Mouse (Mus musculus) left cerebral cortex, postnatal 25 days (tissue): ENCODE results near the gene Tac4. TPM values are rescaled to one million over a fixed set of nuclear protein-coding genes. Genes with fewer than 3 reads are reported as not detected.

Experiments used
- DNase-seq, 2 experiments: peaks; one replicate each; pipeline ENCODE4 v3.0.0; 2022; ENCODE audit warnings: low spot score in 2 of 2, mixed read lengths in 1 of 2
- intact Hi-C: fragments of 180-260 bp; cut with DNase I; formaldehyde crosslinking; loops from one replicate; pipeline ENCODE4 v1.15.1; 2025
- total RNA-seq, 2 experiments: library from RNA; stranded (reverse); gene quantifications; 2 replicates each; pipeline ENCODE4 v1.2.3; 2021

Gene Tac4
- total RNA-seq, 2 experiments from 2014 or later = not detected

GRCm38 (mm10) chr11:95257930-95258329 is 3.4 kb upstream of the Tac4 start:
- intact Hi-C loops = loop anchor here (2.0 to 10.0 kb wide), 4 partner anchors 35 to 263 kb away; partner anchors contain the start of genes Pdk2 and Slc35b1
- no peak for DNase-seq

DNA sequence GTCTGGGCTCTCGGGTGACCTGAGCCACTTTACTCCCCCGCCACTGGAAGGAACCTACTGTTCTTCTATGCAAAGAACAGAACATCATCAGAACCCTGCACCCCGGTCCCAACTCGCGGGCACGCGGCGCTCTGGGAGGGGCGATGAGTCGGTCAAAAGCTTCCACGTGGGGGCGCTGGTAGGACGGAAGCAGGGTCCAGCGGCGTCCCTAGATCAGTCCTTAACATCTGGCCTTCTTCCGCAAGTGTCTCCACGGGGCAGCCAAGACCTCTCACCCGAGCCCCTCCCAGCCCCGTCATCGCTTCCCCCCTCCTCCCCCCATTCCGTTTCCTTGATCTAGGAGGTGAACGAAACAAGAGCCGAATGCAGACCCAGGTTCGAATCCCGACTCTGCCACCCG is 2.8 kb upstream of the Tac4 start:
- intact Hi-C loops = loop anchor here (2.0 to 10.0 kb wide), 4 partner anchors 34 to 262 kb away; partner anchors contain the start of genes Pdk2 and Slc35b1
- peak; percentile 43 to 46 for DNase-seq

- intact Hi-C loops = loop anchor here (2.0 to 10.0 kb wide), 4 partner anchors 34 to 262 kb away; partner anchors contain the start of genes Pdk2 and Slc35b1
- DNase-seq = peak; percentile 86 to 87
These were observed 2.1 kb upstream of the Tac4 start for GRCm38 (mm10) chr11:95259088-95259849.

GRCm38 (mm10) chr11:95263816-95264454 is 2.6 kb downstream of the Tac4 start:
- no peak for DNase-seq
- intact Hi-C loops = no loop called here

- no peak for DNase-seq
- intact Hi-C loops = no loop called here
These were observed 3.2 kb downstream of the Tac4 start for GRCm38 (mm10) chr11:95264455-95265013.

DNA sequence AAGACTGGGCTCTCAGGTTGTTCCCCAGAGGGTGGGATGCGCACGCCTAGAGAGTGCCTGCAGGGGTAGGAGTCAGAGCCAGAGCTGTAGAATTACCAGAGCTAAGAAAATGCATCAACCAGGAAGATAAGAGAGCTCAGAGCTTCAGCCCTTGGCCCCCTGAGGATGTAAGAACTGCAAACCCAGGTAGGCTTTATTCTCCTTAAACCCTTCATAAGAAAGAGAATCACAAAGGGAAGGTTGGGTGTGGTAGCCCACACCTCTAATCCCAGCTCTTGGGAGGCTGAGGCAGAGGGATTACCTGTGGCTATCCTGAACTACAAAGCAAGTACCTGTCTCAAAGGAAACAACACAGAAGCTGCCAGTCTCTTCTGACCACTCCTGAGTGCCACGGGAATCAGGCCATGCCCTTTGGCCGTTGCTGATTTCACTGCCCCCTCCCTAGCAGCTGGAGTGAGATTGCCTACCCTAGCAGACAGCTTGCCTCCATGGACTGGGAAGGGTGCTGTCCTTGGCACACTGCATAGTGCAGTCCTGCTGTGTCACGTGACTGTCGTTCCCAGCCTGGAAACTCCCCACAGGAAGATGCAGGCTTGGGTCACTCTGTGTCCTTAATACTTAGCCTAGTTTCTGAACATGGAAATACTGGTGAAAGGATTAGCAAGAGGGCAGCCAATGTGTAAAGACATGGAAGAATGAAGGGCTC is 5.4 kb downstream of the Tac4 start:
- DNase-seq = no peak
- intact Hi-C loops = no loop called here

- DNase-seq = no peak
- intact Hi-C loops = no loop called here
These were observed 12.3 kb downstream of the Tac4 start for GRCm38 (mm10) chr11:95273661-95274060.

- DNase-seq = peak in 1 of 2 experiments; percentile 39
- intact Hi-C loops = no loop called here
These were observed 13.3 kb downstream of the Tac4 start for GRCm38 (mm10) chr11:95274613-95275012.

- intact Hi-C loops = no loop called here
- no peak for DNase-seq
These were observed 14.7 kb downstream of the Tac4 start for GRCm38 (mm10) chr11:95276056-95276455.

DNA sequence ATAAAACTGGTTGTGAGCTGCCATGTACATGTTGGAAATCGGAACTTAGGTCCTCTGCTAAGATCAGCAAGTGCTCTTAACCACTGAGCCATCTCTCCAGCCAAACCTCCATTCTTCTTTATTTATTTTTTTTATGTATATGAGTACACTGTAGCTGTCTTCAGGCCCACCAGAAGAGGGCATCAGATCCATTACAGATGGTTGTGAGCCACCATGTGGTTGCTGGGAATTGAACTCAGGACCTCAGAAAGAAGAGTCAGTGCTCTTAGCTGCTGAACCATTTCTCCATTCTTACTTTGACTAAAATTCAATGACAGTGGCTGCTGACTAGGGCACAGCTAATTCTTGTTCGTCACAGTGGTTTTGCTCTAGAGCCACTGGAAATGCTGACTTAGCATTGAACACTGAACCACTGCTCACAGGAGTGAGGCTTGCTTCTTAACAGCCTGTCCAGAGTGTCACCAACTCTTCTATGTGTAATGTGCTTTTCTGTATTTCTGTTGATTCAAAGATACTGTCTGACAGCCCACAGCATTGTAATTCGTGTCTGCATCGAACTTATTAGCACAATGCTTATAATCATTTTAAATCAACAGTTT is 17.8 kb downstream of the Tac4 start:
- no peak for DNase-seq
- intact Hi-C loops = no loop called here

DNA sequence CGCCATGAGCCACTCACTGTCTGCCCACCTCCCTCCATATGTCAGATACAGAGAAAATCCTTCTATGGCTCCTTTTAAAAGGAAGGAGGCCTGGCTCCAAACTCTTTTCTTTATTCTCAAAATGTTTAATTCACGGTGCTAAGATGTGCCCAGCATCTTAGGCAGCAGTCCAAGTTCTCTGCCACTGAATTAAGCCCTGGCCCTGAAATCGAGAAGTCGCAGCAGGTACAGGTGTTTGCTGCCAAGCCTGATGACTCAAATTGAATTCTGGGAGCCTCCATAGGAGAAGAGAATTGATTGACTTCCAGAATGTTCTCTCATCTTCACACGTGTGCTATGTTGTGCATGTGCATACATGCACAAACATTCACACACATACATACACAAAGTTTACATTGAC is 21.0 kb downstream of the Tac4 start:
- intact Hi-C loops = no loop called here
- no peak for DNase-seq

DNA sequence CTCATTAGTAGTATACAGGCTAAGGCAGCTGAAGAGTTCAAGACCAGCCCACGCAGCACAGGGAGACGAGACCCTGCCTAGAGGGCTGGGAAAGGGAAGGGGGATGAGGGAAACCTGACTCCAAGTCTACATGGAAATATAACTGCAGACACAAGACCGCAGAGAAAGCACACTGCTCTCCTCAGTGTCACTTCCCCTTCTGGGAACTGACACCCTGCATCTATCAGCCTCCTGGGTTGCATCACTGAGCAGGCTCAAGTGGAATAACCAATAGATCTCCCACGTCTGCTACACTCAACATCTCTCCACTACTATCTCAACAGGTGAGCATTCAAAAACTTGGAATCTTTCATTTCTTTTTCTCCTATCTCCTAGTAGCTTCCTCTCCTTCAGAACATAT is 30.7 kb downstream of the Tac4 start:
- intact Hi-C loops = loop anchor here (2.0 kb wide), 1 partner anchor 33 kb away; no protein-coding TSS in a partner anchor
- no peak for DNase-seq

DNA sequence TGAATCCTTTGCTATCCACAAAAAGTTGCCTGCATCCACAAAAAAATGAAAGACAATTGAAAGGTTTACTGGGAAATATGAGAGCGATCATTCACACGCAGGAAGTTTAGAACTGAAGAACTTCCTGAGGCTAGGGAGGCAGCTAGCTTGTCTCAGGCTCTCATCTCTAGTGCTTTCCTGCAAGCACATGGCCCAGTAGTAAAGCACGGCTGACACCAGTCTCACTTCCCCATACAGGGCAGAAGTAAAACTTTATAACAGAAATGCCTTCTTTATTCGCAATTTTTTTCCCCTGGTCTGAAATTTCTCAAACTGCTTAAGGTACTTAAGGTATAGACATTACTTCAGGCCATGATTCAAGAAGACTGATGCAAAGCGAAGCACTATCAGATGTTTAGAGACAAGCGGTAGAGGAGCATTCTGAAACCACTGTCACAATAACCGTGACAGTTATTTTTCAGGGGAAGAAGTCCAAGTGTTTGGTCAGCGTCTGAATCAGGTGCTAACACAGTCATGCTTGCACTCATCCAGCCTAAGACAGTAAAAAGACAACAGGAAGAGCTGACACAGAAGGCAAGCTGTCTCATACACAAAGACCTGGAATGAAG is 31.8 kb downstream of the Tac4 start:
- DNase-seq = no peak
- intact Hi-C loops = loop anchor here (2.0 kb wide), 1 partner anchor 34 kb away; no protein-coding TSS in a partner anchor

- intact Hi-C loops = no loop called here
- DNase-seq = no peak
These were observed 34.4 kb downstream of the Tac4 start for GRCm38 (mm10) chr11:95295736-95296135.

- intact Hi-C loops = no loop called here
These were observed 36.8 kb downstream of the Tac4 start for GRCm38 (mm10) chr11:95298146-95298545.

DNA sequence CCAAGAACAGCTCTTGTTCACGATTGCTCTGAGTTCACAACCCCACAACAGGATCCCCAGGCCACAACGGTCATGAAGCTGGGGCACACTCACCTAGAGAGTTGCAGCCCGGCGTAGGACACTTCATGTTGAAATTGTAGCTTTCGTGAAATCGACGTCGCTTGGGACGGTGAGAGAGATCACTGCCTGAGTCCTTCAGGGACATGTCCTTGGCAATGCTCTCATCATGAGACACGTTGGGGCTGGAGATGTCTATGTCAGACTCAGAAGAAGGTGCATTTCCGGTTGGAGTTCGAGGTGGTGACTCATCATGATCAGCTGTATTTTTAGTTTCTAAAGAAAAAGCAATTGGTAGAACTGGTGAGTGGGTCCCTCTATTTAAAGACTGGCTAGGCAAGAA is 38.6 kb downstream of the Tac4 start:
- intact Hi-C loops = no loop called here
- peak in 1 of 2 experiments; percentile 22 for DNase-seq

More at GRCm38 (mm10) chr11:95298146-95298545, 36.8 kb downstream of the Tac4 start:
- DNase-seq = no peak

DNA sequence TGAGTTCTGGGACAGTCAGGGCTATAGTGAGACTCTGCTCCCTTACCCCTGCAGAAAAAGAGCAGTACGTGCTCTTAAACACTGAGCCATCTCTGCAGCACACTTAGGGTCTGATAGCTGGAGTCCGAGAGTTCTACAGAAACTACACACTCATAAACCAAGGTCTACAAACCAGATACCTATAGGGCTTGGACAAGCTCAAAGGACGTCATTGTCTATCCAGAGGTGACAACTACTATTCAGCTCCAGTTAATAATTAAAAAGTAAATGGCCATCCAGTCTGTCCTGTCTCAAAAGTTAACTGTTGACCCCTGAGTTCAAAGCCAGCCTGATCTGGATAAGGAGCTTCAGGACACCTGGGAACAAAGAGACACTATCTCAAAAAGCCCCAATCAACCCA is 40.4 kb downstream of the Tac4 start:
- DNase-seq = no peak
- intact Hi-C loops = no loop called here

DNA sequence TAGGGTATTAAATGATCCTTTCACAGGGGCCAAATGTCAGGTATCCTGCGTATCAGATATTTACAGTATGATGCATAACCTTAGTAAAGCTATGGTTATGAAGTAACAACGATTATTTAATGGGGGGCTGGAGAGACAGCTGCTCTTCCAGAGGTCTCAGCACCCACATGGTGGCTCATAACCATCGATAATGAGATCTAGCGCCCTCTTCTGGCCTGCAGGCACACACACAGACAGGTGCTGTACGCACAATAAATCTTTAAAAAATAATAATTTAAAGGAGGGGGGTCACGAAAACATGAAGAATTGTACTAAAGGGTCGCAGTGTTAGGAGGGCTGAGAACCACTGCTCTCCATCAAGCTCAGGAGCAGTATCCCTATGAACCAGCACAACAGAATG is 44.3 kb downstream of the Tac4 start:
- intact Hi-C loops = no loop called here
- no peak for DNase-seq

DNA sequence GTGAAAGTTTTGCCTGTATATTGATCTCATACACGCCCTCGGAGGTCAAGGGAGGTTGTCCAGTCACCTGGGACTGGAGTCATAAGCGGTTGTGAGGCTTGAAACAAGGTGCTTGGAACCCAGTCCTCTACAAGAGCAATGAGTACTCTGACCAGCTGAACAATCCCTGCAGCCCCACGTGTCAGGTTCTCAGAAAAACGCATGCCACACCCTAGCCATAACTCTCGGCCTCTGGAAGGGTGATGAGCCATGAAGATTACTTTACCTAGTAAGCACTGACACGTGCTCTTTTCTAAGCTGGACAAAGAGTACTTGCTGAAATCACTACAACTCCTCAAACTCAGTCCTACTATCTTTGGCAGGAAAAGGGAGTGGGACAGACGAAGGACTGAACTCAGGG is 46.2 kb downstream of the Tac4 start:
- no peak for DNase-seq
- intact Hi-C loops = no loop called here
